Mouse (Mus musculus): ENCODE results near the gene Plekhn1. TPM values are rescaled to one million over a fixed set of nuclear protein-coding genes. Genes with fewer than 3 reads are reported as not detected.
A peak's percentile ranks its signal among the peaks of the same experiment; 100 is the strongest.

Plekhn1 gene
- polyA plus RNA-seq, 1 experiment from 2014 or later = 21.1 TPM

DNA sequence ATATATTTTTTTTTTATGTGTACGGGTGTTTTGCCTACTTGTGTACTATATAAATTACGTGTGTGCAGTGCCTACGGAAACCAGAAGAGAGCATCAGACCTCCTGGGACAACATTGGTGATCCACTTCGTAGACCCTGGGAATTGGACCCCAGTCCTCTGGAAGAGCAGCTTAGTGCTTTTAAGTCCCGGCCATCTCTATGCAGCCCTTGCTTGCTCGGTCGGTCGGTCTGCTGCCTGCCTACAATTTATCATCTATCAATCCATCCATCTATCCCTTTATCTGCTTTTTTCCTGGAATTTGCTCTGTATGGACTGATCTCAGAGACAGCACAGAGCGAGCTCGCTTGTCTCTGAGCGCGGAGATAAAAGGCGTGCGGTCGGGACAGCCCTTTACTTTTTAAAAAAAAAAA lies 708 bp upstream of the Plekhn1 start:
- 1% methylated on average over 15 of the region's 15 CpGs for WGBS
- Histone ChIP-seq H3K4me2 (peak overlapping the region; percentile 98), H3K4me1 (peaks cover 20% of the 10 kb centered on the region), H3K4me3 (peak overlapping the region; percentile 99), H3K27me3 (no peaks in the 10 kb centered on the region), H3K27ac (peak overlapping the region; percentile 96), H3K36me3 (peaks cover 50% of the 10 kb centered on the region), H3K9me3 (no peaks in the 10 kb centered on the region), H3K9ac (peak overlapping the region; percentile 76)
- peak; percentile 2; the same call in 1 of the 2 replicates for ATAC-seq (ENCODE audit: borderline replicate concordance, extremely low read depth, low FRiP score, low TSS enrichment)

- H3K9ac ChIP-seq = peak overlapping the region; percentile 68
- peak overlapping the region; percentile 57 for H3K27ac ChIP-seq
- peak overlapping the region; percentile 98 for H3K4me2 ChIP-seq
- 0 out of 2 replicates have a peak, but pooled peaks have one; percentile 12 for ATAC-seq (ENCODE audit: borderline replicate concordance, extremely low read depth, low FRiP score, low TSS enrichment)
- peaks cover 47% of the 10 kb centered on the region for H3K36me3 ChIP-seq
- no peaks in the 10 kb centered on the region for H3K9me3 ChIP-seq
- 3% methylated on average over 17 of the region's 17 CpGs for WGBS
- no peaks in the 10 kb centered on the region for H3K27me3 ChIP-seq
- peak overlapping the region; percentile 99 for H3K4me3 ChIP-seq
- H3K4me1 ChIP-seq = peaks cover 20% of the 10 kb centered on the region
These were observed 596 bp downstream of the Plekhn1 start for GRCm38 (mm10) chr4:156234021-156234501.

- 20% methylated on average over 12 of the region's 12 CpGs for WGBS
- ATAC-seq (ENCODE audit: borderline replicate concordance, extremely low read depth, low FRiP score, low TSS enrichment) = peak; percentile 40
- peaks cover 29% of the 10 kb centered on the region for H3K36me3 ChIP-seq
- peak overlapping the region; percentile 48; the same call in 1 of the 2 replicates for H3K27ac ChIP-seq
- H3K4me1 ChIP-seq = peaks cover 18% of the 10 kb centered on the region
- peak overlapping the region; percentile 43 for H3K4me2 ChIP-seq
- no peaks in the 10 kb centered on the region for H3K9me3 ChIP-seq
- H3K27me3 ChIP-seq = no peaks in the 10 kb centered on the region
- no peak overlapping the region for H3K9ac ChIP-seq
- H3K4me3 ChIP-seq = peak overlapping the region; percentile 9
These were observed 6.1 kb downstream of the Plekhn1 start for GRCm38 (mm10) chr4:156228393-156229024.

DNA sequence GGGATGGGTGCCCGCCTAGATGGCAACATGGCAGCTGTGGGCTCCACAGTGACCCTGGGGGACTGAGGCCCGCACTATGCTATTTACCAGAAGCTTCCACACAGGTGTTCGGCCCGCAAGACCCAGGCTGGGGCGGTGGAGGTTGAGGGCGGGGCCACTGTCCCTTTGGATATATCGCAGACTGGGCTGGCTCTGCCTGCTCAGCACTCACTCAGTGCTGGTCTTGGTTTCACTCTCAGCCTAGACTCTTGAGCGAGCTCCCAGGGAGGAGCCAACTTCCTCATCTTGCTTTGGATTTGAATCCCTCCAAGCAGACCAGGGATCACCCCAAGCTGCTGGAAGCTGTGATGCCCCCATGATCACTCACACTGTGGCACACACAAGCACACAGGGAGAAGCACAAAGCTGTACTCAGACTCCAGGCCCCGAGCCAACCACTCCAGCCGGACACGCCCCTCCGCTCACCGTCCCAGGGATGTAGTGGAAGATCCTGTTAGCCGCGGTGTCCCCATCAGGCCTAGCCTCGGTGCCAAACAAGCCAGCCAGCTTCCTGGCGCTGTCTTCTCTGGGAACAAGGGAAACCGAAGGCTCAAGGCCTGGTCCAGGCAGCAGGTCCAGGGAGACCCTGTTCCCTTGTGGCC lies 6.8 kb downstream of the Plekhn1 start:
- H3K9ac ChIP-seq = no peak overlapping the region

GRCm38 (mm10) chr4:156224276-156224675 lies 10.4 kb downstream of the Plekhn1 start:
- Histone ChIP-seq H3K27me3 (no peaks in the 10 kb centered on the region), H3K9ac (no peak overlapping the region), H3K9me3 (no peaks in the 10 kb centered on the region), H3K4me1 (peaks cover 15% of the 10 kb centered on the region), H3K4me2 (no peak overlapping the region), H3K36me3 (no peaks in the 10 kb centered on the region), H3K4me3 (no peak overlapping the region), H3K27ac (no peak overlapping the region)
- 74% methylated on average over 2 of the region's 2 CpGs for WGBS
- no peak for ATAC-seq (ENCODE audit: borderline replicate concordance, extremely low read depth, low FRiP score, low TSS enrichment)

More for the DNA sequence above, 6.8 kb downstream of the Plekhn1 start:
- peak; percentile 38; the same call in 1 of the 2 replicates for ATAC-seq (ENCODE audit: borderline replicate concordance, extremely low read depth, low FRiP score, low TSS enrichment)
- peaks cover 15% of the 10 kb centered on the region for H3K4me1 ChIP-seq
- no peaks in the 10 kb centered on the region for H3K27me3 ChIP-seq
- H3K9me3 ChIP-seq = no peaks in the 10 kb centered on the region
- H3K4me2 ChIP-seq = peak overlapping the region; percentile 43
- WGBS = 32% methylated on average over 18 of the region's 18 CpGs
- H3K36me3 ChIP-seq = peaks cover 29% of the 10 kb centered on the region
- peak overlapping the region; percentile 9 for H3K4me3 ChIP-seq
- peak overlapping the region; percentile 48 for H3K27ac ChIP-seq

- H3K4me2 ChIP-seq = no peak overlapping the region
- H3K27me3 ChIP-seq = no peaks in the 10 kb centered on the region
- H3K4me3 ChIP-seq = no peak overlapping the region
- H3K27ac ChIP-seq = no peak overlapping the region
- no peak overlapping the region for H3K9ac ChIP-seq
- H3K4me1 ChIP-seq = no peaks in the 10 kb centered on the region
- H3K36me3 ChIP-seq = no peaks in the 10 kb centered on the region
- H3K9me3 ChIP-seq = no peaks in the 10 kb centered on the region
- no peak for ATAC-seq (ENCODE audit: borderline replicate concordance, extremely low read depth, low FRiP score, low TSS enrichment)
- WGBS = 84% methylated on average over 11 of the region's 11 CpGs
These were observed 14.7 kb downstream of the Plekhn1 start for GRCm38 (mm10) chr4:156219936-156220335.

GRCm38 (mm10) chr4:156217838-156218237 lies 16.8 kb downstream of the Plekhn1 start:
- no peak overlapping the region for H3K27ac ChIP-seq
- no peak overlapping the region for H3K4me2 ChIP-seq
- H3K9me3 ChIP-seq = no peaks in the 10 kb centered on the region
- no peaks in the 10 kb centered on the region for H3K27me3 ChIP-seq
- no peaks in the 10 kb centered on the region for H3K36me3 ChIP-seq
- H3K4me3 ChIP-seq = no peak overlapping the region
- H3K4me1 ChIP-seq = no peaks in the 10 kb centered on the region
- H3K9ac ChIP-seq = no peak overlapping the region
- 75% methylated on average over 16 of the region's 16 CpGs for WGBS
- no peak for ATAC-seq (ENCODE audit: borderline replicate concordance, extremely low read depth, low FRiP score, low TSS enrichment)

DNA sequence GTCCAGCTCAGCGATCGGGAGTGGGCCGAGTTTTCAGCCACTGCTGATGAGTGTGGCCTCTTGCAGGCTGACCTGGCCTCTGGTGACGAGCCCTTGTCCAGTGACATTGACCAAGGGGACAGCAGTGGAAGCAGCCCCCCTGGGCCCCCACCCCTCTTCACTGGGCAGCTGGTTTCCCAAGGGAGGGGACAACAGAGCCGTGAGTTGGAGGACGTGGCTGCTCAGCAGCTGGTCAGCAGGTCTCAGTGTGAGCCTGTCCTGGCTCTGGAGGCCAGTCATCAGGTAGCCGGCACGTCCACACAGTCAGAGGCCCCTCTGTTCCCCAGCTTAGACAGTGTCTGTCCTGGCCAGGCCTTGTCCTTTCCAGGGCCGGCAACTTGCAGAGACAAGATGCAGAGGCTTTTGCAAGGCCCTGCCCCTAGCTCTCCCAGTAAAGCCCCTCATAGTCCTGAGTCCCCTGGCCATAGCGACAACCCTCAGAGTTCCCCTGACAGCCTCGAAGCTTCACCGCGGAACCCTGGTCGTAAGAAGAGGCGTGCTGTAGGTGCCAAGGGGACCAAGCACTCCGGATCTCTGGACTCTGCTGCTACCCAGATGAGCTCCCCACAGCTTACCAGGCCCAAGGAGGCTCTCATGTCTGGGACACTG lies 17.5 kb downstream of the Plekhn1 start:
- H3K9ac ChIP-seq = no peak overlapping the region
- no peaks in the 10 kb centered on the region for H3K27me3 ChIP-seq
- H3K9me3 ChIP-seq = no peaks in the 10 kb centered on the region
- no peak overlapping the region for H3K27ac ChIP-seq
- no peaks in the 10 kb centered on the region for H3K36me3 ChIP-seq
- no peak overlapping the region for H3K4me3 ChIP-seq
- no peaks in the 10 kb centered on the region for H3K4me1 ChIP-seq
- H3K4me2 ChIP-seq = no peak overlapping the region
- peak; percentile 29 for ATAC-seq (ENCODE audit: borderline replicate concordance, extremely low read depth, low FRiP score, low TSS enrichment)
- WGBS = 78% methylated on average over 16 of the region's 16 CpGs

DNA sequence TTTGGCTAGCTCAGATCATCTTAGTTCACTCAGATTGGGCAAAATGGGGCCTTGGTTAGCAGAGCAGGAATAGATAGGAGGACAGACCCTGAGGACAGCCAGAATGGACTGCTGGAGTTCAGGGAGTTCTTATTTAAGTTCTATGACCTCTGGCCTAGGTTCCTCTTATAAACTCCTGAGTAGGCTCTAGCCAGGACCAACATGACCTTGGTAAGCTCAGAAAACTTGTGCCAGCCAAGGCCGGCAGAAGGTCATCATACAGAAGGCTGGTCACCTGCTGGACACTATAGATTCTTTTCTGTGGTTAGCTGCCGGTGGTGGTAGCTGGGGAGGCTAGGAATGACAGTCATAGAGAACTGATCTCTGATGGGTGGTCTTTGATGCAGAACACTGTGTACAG lies 18.5 kb downstream of the Plekhn1 start:
- 79% methylated on average over 2 of the region's 2 CpGs for WGBS
- H3K36me3 ChIP-seq = no peaks in the 10 kb centered on the region
- H3K27ac ChIP-seq = no peak overlapping the region
- H3K4me1 ChIP-seq = no peaks in the 10 kb centered on the region
- no peak for ATAC-seq (ENCODE audit: borderline replicate concordance, extremely low read depth, low FRiP score, low TSS enrichment)
- H3K9ac ChIP-seq = no peak overlapping the region
- H3K4me3 ChIP-seq = no peak overlapping the region
- no peak overlapping the region for H3K4me2 ChIP-seq
- no peaks in the 10 kb centered on the region for H3K9me3 ChIP-seq
- no peaks in the 10 kb centered on the region for H3K27me3 ChIP-seq

DNA sequence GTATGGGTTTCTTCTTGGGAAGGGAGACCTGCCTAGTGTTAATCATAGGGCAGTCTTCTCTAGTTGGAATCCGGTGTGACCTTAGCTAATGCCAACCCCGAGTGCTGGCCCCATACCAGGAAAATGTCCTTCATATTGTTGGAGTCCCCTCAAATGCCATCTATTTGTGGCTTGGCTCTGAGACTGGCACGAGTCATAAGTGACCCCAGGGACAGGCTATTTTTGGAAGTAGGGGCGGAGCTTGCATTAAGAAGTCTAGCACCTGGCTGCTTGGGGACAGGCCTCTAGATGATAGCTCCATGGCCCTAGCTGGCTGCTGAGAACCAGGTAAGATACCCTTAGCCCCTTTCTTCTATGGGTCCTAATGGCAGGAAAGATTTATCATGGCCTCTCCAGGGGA lies 19.0 kb downstream of the Plekhn1 start, which contains the start of gene Perm1:
Gene Perm1, plus strand, starts transcription at position 220 of the 400 bp plus-strand sequence.
- no peak for ATAC-seq (ENCODE audit: borderline replicate concordance, extremely low read depth, low FRiP score, low TSS enrichment)
- Histone ChIP-seq H3K9me3 (no peaks in the 10 kb centered on the region), H3K27me3 (no peaks in the 10 kb centered on the region), H3K9ac (no peak within 1 kb of the TSS), H3K4me2 (no peak within 1 kb of the TSS), H3K36me3 (no peaks in the 10 kb centered on the region), H3K4me3 (no peak within 1 kb of the TSS), H3K27ac (no peak within 1 kb of the TSS), H3K4me1 (no peaks in the 10 kb centered on the region)
- WGBS = 67% methylated on average over 4 of the region's 4 CpGs

GRCm38 (mm10) chr4:156213134-156213533 lies 21.5 kb downstream of the Plekhn1 start:
- Histone ChIP-seq H3K4me3 (no peak overlapping the region), H3K4me2 (no peak overlapping the region), H3K9ac (no peak overlapping the region), H3K27ac (no peak overlapping the region), H3K9me3 (no peaks in the 10 kb centered on the region), H3K4me1 (no peaks in the 10 kb centered on the region), H3K27me3 (no peaks in the 10 kb centered on the region), H3K36me3 (no peaks in the 10 kb centered on the region)
- no peak for ATAC-seq (ENCODE audit: borderline replicate concordance, extremely low read depth, low FRiP score, low TSS enrichment)
- 87% methylated on average over 13 of the region's 13 CpGs for WGBS

Measured in lung, embryonic 15.5 days (tissue).